Mouse (Mus musculus) embryonic fibroblast, embryonic 13.5 days (primary cell): ENCODE results near the gene Stk16. TPM values are rescaled to one million over a fixed set of nuclear protein-coding genes. Genes with fewer than 3 reads are reported as not detected.
"Not testable (repeated sequence)": the region's sequence is repeated elsewhere in the genome, so short reads cannot be mapped to it uniquely, and the experiment has no call there.

Experiments used
- H3K27ac ChIP-seq: 2 replicates; pipeline ENCODE4 v1.5.1; 2012; ENCODE audit warnings: low read length, control low read depth, inconsistent platforms; ENCODE audit not compliant: insufficient read depth
- H3K4me1 ChIP-seq: 2 replicates; pipeline ENCODE4 v1.6.1; 2011; ENCODE audit warnings: low read length; ENCODE audit not compliant: control insufficient read depth, insufficient read depth
- H3K4me3 ChIP-seq: 2 replicates; pipeline ENCODE4 v1.5.1; 2011; ENCODE audit warnings: mild to moderate bottlenecking, control low read depth, low read length; ENCODE audit not compliant: insufficient read depth
- CTCF ChIP-seq: IDR thresholded peaks from 2 replicates; pipeline ENCODE4 v1.5.1; 2011; ENCODE audit warnings: mild to moderate bottlenecking, control low read depth, low read length, moderate library complexity, borderline replicate concordance; ENCODE audit not compliant: insufficient read depth
- POLR2A ChIP-seq: IDR thresholded peaks from 2 replicates; pipeline ENCODE4 v1.6.1; 2011; ENCODE audit warnings: low read depth, mild to moderate bottlenecking, control low read depth, low read length, moderate library complexity
- polyA plus RNA-seq: library from polyadenylated mRNA; stranded (reverse); fragments of >200 nt; gene quantifications from 2 replicates; pipeline ENCODE4 v1.2.4, GENCODE M21; 2011; ENCODE audit warnings: low read depth; ENCODE audit not compliant: missing spikeins, insufficient read length

Stk16 gene
- polyA plus RNA-seq, 1 experiment, result 59.4 TPM

- Histone ChIP-seq H3K27ac (no peak within 1 kb of the TSS), H3K4me3 (no peak within 1 kb of the TSS), H3K4me1 (peaks cover 2% of the 10 kb centered on the region; the same call in 1 of the 2 replicates)
- TF ChIP-seq CTCF (no peak), POLR2A (no peak)
Measured at GRCm38 (mm10) chr1:75231664-75232152, 21.1 kb downstream of the Stk16 start, which contains the start of gene A630095N17Rik. TSS of gene A630095N17Rik (minus strand) at chr1:75232102.

GRCm38 (mm10) chr1:75232489-75232888 lies 21.9 kb downstream of the Stk16 start:
- H3K4me3 ChIP-seq, H3K4me1 ChIP-seq, H3K27ac ChIP-seq: not testable (repeated sequence)

GRCm38 (mm10) chr1:75234606-75235005 lies 24.0 kb downstream of the Stk16 start:
- no peak for TF ChIP-seq POLR2A
- no peak for TF ChIP-seq CTCF
- Histone ChIP-seq H3K4me3 (no peak overlapping the region), H3K4me1 (peaks cover 2% of the 10 kb centered on the region), H3K27ac (no peak overlapping the region)

- Histone ChIP-seq H3K27ac (peak within 1 kb of the TSS; percentile 69), H3K4me1 (peaks cover 2% of the 10 kb centered on the region; the same call in 1 of the 2 replicates), H3K4me3 (peak within 1 kb of the TSS; percentile 68)
- TF ChIP-seq POLR2A (peak; percentile 69), CTCF (no peak)
Measured at GRCm38 (mm10) chr1:75236117-75237050, 25.7 kb downstream of the Stk16 start, which contains the start of gene Dnajb2. TSS of gene Dnajb2 (plus strand) at chr1:75236406.

GRCm38 (mm10) chr1:75239591-75239990 lies 29.0 kb downstream of the Stk16 start:
- peaks cover 2% of the 10 kb centered on the region; the same call in 1 of the 2 replicates for H3K4me1 ChIP-seq
- no peak for TF ChIP-seq POLR2A
- TF ChIP-seq CTCF, result no peak
- H3K4me3 ChIP-seq, result no peak overlapping the region
- H3K27ac ChIP-seq, result no peak overlapping the region

GRCm38 (mm10) chr1:75243411-75243810 lies 32.8 kb downstream of the Stk16 start:
- Histone ChIP-seq H3K27ac (no peak overlapping the region), H3K4me1 (peaks cover 9% of the 10 kb centered on the region), H3K4me3 (no peak overlapping the region)
- TF ChIP-seq CTCF (no peak), POLR2A (no peak)

- peaks cover 12% of the 10 kb centered on the region for H3K4me1 ChIP-seq
- TF ChIP-seq CTCF, result no peak
- TF ChIP-seq POLR2A, result no peak
Measured at GRCm38 (mm10) chr1:75244175-75244826, 33.7 kb downstream of the Stk16 start.

GRCm38 (mm10) chr1:75244836-75245235 lies 34.2 kb downstream of the Stk16 start:
- no peak overlapping the region for H3K27ac ChIP-seq
- no peak overlapping the region for H3K4me3 ChIP-seq
- no peak for TF ChIP-seq CTCF
- TF ChIP-seq POLR2A, result no peak
- peaks cover 12% of the 10 kb centered on the region for H3K4me1 ChIP-seq

More at GRCm38 (mm10) chr1:75244175-75244826, 33.7 kb downstream of the Stk16 start:
- Histone ChIP-seq H3K4me3 (no peak overlapping the region), H3K27ac (no peak overlapping the region)

- peaks cover 12% of the 10 kb centered on the region for H3K4me1 ChIP-seq
- no peak overlapping the region for H3K4me3 ChIP-seq
- TF ChIP-seq POLR2A (no peak), CTCF (no peak)
- peak overlapping the region; percentile 91 for H3K27ac ChIP-seq
Measured at GRCm38 (mm10) chr1:75247071-75247930, 36.7 kb downstream of the Stk16 start.
